Mouse (Mus musculus) thymus, adult 2 months (tissue): ENCODE results near the gene Bcas3. TPM values are rescaled to one million over a fixed set of nuclear protein-coding genes. Genes with fewer than 3 reads are reported as not detected.
A peak's percentile ranks its signal among the peaks of the same experiment; 100 is the strongest.

ENCODE experiments used
- DNase-seq: peaks from one replicate; pipeline ENCODE4 v3.0.0; 2021
- H3K27ac ChIP-seq: fragments of 200-500 bp; 2 replicates; pipeline ENCODE4 v1.5.1; 2012; ENCODE audit warnings: low read length, control low read depth; ENCODE audit not compliant: control insufficient read depth, insufficient read depth
- H3K27me3 ChIP-seq: fragments of 200-500 bp; 2 replicates; pipeline ENCODE4 v1.6.1; 2012; ENCODE audit warnings: mild to moderate bottlenecking, low read length, moderate library complexity, mixed read lengths; ENCODE audit not compliant: control insufficient read depth, insufficient read depth
- H3K36me3 ChIP-seq: fragments of 200-500 bp; 2 replicates; pipeline ENCODE4 v1.6.1; 2012; ENCODE audit warnings: mild to moderate bottlenecking, low read length, moderate library complexity; ENCODE audit not compliant: control insufficient read depth, insufficient read depth
- H3K4me1 ChIP-seq: fragments of 200-500 bp; replicated peaks from 2 replicates; pipeline ENCODE4 v1.6.1; 2012; ENCODE audit warnings: low read length; ENCODE audit not compliant: control insufficient read depth, insufficient read depth
- H3K4me3 ChIP-seq: fragments of 200-500 bp; 2 replicates; pipeline ENCODE4 v1.5.1; 2012; ENCODE audit warnings: mild to moderate bottlenecking, low read length, control low read depth, moderate library complexity; ENCODE audit not compliant: control insufficient read depth, insufficient read depth
- CTCF ChIP-seq: fragments of 200-500 bp; IDR thresholded peaks from 2 replicates; pipeline ENCODE4 v1.5.1; 2012; ENCODE audit warnings: mild to moderate bottlenecking, control low read depth, low read length, moderate library complexity, borderline replicate concordance; ENCODE audit not compliant: control insufficient read depth, poor library complexity, insufficient read depth; ENCODE audit errors: extremely low read depth
- POLR2A ChIP-seq: fragments of 200-500 bp; IDR thresholded peaks from 2 replicates; pipeline ENCODE4 v1.6.1; 2012; ENCODE audit warnings: mild to moderate bottlenecking, low read length, control low read depth, moderate library complexity; ENCODE audit not compliant: control insufficient read depth, poor library complexity, insufficient read depth; ENCODE audit errors: extremely low read depth
- WGBS: fragments of 180-500 bp; shearing (Covaris S2); methylation state at CpG from one replicate; pipeline ENCODE4 v1.1.7; 2018; 5-methylcytosine and 5-hydroxymethylcytosine counted together
- polyA plus RNA-seq: library from polyadenylated mRNA; depleted of rRNA; stranded (reverse); fragments of >200 nt; gene quantifications from 2 replicates; pipeline ENCODE4 v1.2.3, GENCODE M21; 2012

The Bcas3 gene
- polyA plus RNA-seq, 1 experiment = 42.5 TPM

DNA sequence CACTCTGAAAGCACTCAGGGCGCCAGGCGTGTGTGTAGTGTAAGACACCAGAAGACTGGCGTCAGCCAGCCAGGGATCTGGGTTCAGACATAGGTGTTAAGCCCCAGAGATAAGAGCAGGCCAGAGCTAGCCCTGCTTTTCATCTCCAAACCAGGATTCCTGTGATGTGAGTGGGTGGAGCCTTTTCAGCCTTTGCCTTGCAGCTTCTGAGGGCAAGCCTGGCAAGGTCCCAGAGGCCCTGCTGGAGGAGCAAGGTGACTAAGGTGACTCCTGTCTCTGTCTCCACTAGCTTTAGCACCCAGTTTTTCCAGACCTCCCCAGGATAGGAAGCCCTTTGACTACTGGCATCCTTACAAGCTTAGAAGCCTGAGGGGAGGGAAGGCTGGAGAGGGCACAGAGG lies 465.4 kb downstream of the Bcas3 start:
- Histone ChIP-seq H3K27ac (no peak overlapping the region), H3K36me3 (no peaks in the 10 kb centered on the region), H3K4me1 (no peaks in the 10 kb centered on the region), H3K4me3 (no peak overlapping the region), H3K27me3 (no peaks in the 10 kb centered on the region)
- DNase-seq = no peak
- 97% methylated on average over 3 of the region's 3 CpGs for WGBS
- TF ChIP-seq POLR2A (no peak), CTCF (no peak)

DNA sequence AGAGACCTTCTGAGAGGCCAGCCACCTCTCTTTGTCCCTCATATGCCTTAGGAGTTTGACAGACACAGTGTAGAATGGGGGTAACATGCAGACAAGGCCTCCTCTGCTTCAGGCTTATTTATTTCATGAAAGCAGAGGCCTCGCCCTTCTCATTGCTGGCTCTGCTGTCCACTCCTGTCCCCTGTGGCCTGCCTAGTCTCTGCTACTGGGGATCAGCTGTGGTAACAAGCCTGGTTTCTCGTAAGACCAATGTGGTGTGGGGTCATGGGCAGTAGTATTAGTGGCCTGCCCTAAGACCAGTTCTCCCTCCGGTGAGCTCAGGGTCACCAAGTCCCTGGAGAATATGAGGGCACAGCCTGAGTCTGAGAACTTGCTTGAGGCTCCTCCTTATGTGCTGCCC lies 468.0 kb downstream of the Bcas3 start:
- Histone ChIP-seq H3K36me3 (no peaks in the 10 kb centered on the region), H3K27ac (no peak overlapping the region), H3K4me3 (no peak overlapping the region), H3K27me3 (no peaks in the 10 kb centered on the region), H3K4me1 (no peaks in the 10 kb centered on the region)
- WGBS = 89% methylated on average over 3 of the region's 3 CpGs
- DNase-seq = no peak
- TF ChIP-seq CTCF (no peak), POLR2A (no peak)

DNA sequence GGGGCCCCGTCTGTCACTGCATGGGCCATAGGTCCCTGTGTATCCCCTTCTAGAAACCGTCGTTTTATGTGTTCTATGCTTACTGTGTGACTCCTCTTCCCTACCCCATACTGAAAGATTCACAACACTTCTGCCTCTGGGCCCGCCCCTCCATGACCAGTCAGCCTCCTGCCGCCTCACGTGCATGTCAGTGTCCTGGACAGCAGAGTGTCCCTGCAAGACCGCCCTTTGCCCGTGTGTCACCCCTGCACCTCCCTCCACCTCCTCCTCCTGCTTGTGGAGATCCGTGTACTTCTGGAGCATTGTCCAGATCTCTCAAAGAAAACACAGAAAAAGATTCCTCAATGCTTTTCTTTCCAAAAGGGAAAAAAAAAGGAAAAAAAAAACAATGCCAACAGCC lies 468.7 kb downstream of the Bcas3 start:
- no peaks in the 10 kb centered on the region for H3K36me3 ChIP-seq
- no peak overlapping the region for H3K27ac ChIP-seq
- no peak for TF ChIP-seq POLR2A
- no peak for TF ChIP-seq CTCF
- DNase-seq = no peak
- no peaks in the 10 kb centered on the region; the same call in 1 of the 2 replicates for H3K27me3 ChIP-seq
- WGBS = 93% methylated on average over 9 of the region's 9 CpGs
- H3K4me1 ChIP-seq = no peaks in the 10 kb centered on the region
- no peak overlapping the region for H3K4me3 ChIP-seq

DNA sequence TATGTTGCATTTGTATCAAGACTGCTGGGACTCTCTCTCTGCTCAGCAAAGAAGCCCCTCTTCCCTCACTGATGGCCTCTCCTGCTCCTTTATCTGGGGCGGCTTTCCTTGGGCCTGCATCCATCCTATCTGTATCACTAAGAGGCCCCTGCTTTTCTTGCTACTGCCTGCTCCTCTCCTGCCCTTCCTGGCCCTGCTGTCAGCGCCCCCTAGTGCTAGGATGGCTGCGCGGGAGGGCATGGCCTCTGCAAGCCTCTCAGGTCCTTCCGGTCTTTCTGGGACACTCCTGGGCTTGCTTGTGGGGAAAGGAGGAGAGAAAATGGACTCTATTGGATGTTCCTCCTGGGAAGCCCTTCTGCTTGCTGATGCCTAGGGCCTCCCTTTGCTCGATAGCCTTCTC lies 470.2 kb downstream of the Bcas3 start:
- Histone ChIP-seq H3K36me3 (no peaks in the 10 kb centered on the region), H3K4me3 (no peak overlapping the region), H3K4me1 (no peaks in the 10 kb centered on the region), H3K27me3 (peaks cover 5% of the 10 kb centered on the region; the same call in 1 of the 2 replicates), H3K27ac (no peak overlapping the region)
- DNase-seq = peak; percentile 80
- peak; percentile 74; the same call in 1 of the 2 replicates for TF ChIP-seq CTCF
- no peak for TF ChIP-seq POLR2A
- WGBS = 31% methylated on average over 6 of the region's 6 CpGs

DNA sequence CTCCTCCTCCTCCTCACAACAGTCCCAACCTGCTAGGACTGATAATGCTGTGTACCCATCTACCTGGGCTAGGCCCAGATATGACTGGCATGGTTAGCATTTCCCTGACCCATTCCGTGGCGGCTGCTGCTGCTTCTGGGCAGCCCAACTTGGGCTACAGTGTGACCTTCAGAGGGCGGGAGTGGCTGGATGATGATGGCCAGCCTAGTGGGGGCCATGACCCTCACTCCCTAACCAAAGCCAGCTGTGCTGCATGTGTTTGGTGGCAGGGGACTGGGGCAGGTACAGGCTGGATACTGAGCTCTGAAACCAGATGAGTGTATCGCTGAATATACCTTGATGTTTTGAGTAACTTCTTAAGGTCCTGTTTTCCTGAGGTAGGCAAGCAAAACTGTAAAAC lies 470.8 kb downstream of the Bcas3 start:
- no peak for DNase-seq
- TF ChIP-seq CTCF (no peak), POLR2A (no peak)
- Histone ChIP-seq H3K36me3 (no peaks in the 10 kb centered on the region), H3K4me1 (no peaks in the 10 kb centered on the region), H3K4me3 (no peak overlapping the region), H3K27me3 (peaks cover 9% of the 10 kb centered on the region; the same call in 1 of the 2 replicates), H3K27ac (no peak overlapping the region)
- 96% methylated on average over 4 of the region's 4 CpGs for WGBS

DNA sequence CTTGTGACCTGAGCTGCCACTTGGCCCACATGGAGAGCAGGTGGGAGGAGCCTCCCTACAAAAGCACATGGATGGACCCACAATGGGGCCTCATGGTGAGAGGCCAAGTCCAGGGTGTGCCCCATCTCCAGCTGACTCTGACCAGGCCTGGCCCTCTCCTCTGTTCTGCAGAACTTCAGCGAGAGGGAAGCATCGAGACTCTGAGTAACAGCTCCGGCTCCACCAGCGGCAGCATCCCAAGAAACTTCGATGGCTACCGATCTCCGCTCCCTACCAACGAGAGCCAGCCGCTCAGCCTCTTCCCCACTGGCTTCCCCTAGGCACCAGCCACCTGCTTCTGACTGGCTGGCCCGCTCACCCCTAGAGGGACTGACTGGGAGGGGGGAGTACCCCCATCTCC lies 472.1 kb downstream of the Bcas3 start:
- Histone ChIP-seq H3K4me3 (no peak overlapping the region), H3K27ac (no peak overlapping the region), H3K36me3 (no peaks in the 10 kb centered on the region), H3K4me1 (no peaks in the 10 kb centered on the region), H3K27me3 (peaks cover 17% of the 10 kb centered on the region; the same call in 1 of the 2 replicates)
- TF ChIP-seq CTCF (no peak), POLR2A (no peak)
- no peak for DNase-seq
- WGBS = 97% methylated on average over 10 of the region's 10 CpGs

DNA sequence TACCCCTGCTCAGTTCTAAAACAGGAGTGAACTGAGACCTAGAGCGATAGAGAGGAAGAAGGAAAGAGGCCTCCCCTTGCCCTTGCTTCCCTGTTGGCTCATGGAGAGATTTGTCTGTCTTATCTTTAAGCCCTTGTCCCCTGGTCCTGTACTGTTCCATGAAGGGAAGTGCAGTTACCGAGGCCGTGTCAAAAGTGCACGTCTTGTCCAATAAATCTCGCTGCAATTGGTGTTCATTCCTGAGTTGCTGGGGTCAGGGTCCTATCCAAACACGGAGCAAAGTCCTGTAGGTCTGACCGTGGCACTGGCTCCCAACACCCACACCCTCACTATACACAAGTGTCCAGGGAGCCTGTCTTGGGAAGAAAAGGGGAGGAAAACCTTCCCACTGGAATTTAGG lies 472.9 kb downstream of the Bcas3 start:
- DNase-seq = no peak
- no peaks in the 10 kb centered on the region for H3K4me1 ChIP-seq
- no peak overlapping the region for H3K4me3 ChIP-seq
- H3K27me3 ChIP-seq = peaks cover 18% of the 10 kb centered on the region
- no peak overlapping the region for H3K27ac ChIP-seq
- H3K36me3 ChIP-seq = no peaks in the 10 kb centered on the region
- TF ChIP-seq POLR2A (no peak), CTCF (no peak)
- 90% methylated on average over 7 of the region's 7 CpGs for WGBS
